Mouse (Mus musculus): ENCODE data around the gene Lyrm2. TPM values are rescaled to one million over a fixed set of nuclear protein-coding genes. Genes with fewer than 3 reads are reported as not detected.
A peak's percentile ranks its signal among the peaks of the same experiment; 100 is the strongest.

The Lyrm2 gene
- 92.4 and 97.8 TPM in 2 replicates for polyA plus RNA-seq (2015; fragmentation: Nextera tagmentation; extraction: Ambion mirVana)

DNA sequence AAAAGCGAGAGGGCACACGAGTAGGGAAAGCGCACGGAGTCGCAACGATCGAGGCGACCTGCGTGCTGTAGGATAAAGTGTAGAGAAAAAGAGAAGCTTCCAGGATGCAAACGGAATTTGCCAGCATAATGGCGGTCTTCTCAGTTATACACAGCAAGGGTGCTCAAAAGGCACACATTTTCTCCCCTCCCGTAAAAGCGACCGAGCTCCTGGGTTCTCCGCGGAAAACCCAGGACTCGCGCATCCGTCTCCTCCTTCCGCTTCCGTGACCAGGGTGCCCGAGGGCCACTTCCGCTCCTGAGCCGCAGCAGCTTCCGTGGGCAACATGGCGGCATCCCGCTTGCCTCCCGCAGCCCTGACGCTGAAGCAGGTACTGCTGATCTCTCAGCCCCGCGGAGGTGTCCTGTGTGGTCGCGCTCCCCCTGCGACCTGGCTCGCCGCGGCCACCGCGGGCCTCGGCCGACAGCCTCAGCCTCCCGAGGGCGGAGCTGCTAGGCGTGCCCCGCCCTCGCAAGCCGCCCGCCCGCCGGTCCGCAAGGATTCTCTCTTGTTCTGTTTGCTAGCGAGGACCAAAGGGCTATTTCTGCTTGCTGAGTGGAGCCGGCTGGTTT is at the start of gene Lyrm2:
Lyrm2 (plus strand) TSS at position 288 of the 611 bp plus-strand sequence.
- no peaks in the 10 kb centered on the region for H3K4me1 ChIP-seq (replicated peaks; ENCODE audit: control insufficient read depth, insufficient read depth, low read length)
- ATAC-seq, result peak; percentile 92
- peak within 1 kb of the TSS; percentile 97 for H3K27ac ChIP-seq (ENCODE audit: low read depth, low read length)
- no peaks in the 10 kb centered on the region for H3K9me3 ChIP-seq (ENCODE audit: control insufficient read depth)
- peak within 1 kb of the TSS; percentile 85 for H3K9ac ChIP-seq (ENCODE audit: low read depth, low read length)
- no peaks in the 10 kb centered on the region for H3K36me3 ChIP-seq (ENCODE audit: control insufficient read depth, insufficient read depth)
- no peaks in the 10 kb centered on the region for H3K27me3 ChIP-seq (replicated peaks; ENCODE audit: control insufficient read depth, insufficient read depth, low read length)
- no peak for TF ChIP-seq CTCF (IDR thresholded peaks at IDR 0.05; ENCODE audit: low read depth)
- H3K4me3 ChIP-seq (ENCODE audit: low read depth, low read length), result peak within 1 kb of the TSS; percentile 91
- WGBS, result under 1% methylated on average over 53 of the region's 53 CpGs
- H3K4me2 ChIP-seq (replicated peaks; ENCODE audit: low read depth), result peak within 1 kb of the TSS; percentile 68

DNA sequence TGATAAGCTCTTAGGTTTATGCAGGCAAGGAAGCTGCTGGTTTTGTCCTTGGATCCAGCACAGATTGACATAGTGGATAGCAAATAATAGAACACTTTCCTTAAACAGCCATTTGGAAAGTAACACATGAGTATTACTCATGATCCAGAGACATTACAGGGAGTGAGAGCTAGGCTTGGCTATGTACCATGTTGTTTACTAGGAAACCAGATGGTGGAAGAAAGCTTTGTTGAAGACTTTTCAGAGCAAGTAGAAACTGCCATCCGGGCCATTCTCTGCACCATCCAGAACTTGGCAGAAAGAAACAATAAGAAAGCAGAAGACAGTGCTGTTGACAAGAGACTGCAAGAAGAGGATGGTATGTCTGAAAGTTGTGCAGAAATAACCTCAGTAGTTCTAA is 49.3 kb upstream of the Lyrm2 start:
- TF ChIP-seq CTCF (IDR thresholded peaks at IDR 0.05; ENCODE audit: low read depth), result no peak
- Histone ChIP-seq H3K27ac (ENCODE audit: low read depth, low read length) (no peak overlapping the region), H3K27me3 (replicated peaks; ENCODE audit: control insufficient read depth, insufficient read depth, low read length) (no peaks in the 10 kb centered on the region), H3K9ac (ENCODE audit: low read depth, low read length) (no peak overlapping the region), H3K36me3 (ENCODE audit: control insufficient read depth, insufficient read depth) (peaks cover 56% of the 10 kb centered on the region), H3K4me2 (replicated peaks; ENCODE audit: low read depth) (no peak overlapping the region), H3K9me3 (ENCODE audit: control insufficient read depth) (no peaks in the 10 kb centered on the region), H3K4me3 (ENCODE audit: low read depth, low read length) (no peak overlapping the region), H3K4me1 (replicated peaks; ENCODE audit: control insufficient read depth, insufficient read depth, low read length) (no peaks in the 10 kb centered on the region)
- no peak for ATAC-seq
- WGBS, result 94% methylated on average over 1 of the region's 1 CpGs

DNA sequence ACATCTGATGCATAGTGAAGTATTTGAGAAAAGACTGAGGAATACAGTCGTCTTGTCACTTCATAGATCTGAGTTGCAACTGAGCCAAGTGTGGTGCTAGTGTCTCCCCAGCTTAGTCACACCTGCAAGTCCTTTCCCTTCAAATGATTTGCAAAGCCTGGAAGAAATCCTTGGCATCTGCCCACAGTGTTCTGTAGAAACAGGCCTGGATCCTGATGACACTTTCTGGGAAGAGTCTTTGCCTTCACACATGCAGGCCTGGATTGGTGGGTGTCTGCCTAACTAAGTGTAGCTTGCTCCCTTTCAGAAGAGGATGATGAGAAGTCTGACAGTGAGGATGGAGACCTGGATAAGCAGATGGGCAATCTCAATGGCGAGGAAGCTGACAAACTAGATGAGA is 42.6 kb upstream of the Lyrm2 start:
- WGBS, result 87% methylated on average over 2 of the region's 2 CpGs
- ATAC-seq, result no peak
- TF ChIP-seq CTCF (IDR thresholded peaks at IDR 0.05; ENCODE audit: low read depth), result no peak
- no peak overlapping the region for H3K4me2 ChIP-seq (replicated peaks; ENCODE audit: low read depth)
- no peaks in the 10 kb centered on the region for H3K4me1 ChIP-seq (replicated peaks; ENCODE audit: control insufficient read depth, insufficient read depth, low read length)
- H3K36me3 ChIP-seq (ENCODE audit: control insufficient read depth, insufficient read depth), result peaks cover 50% of the 10 kb centered on the region
- H3K9ac ChIP-seq (ENCODE audit: low read depth, low read length), result no peak overlapping the region
- no peaks in the 10 kb centered on the region for H3K27me3 ChIP-seq (replicated peaks; ENCODE audit: control insufficient read depth, insufficient read depth, low read length)
- no peaks in the 10 kb centered on the region for H3K9me3 ChIP-seq (ENCODE audit: control insufficient read depth)
- no peak overlapping the region for H3K27ac ChIP-seq (ENCODE audit: low read depth, low read length)
- H3K4me3 ChIP-seq (ENCODE audit: low read depth, low read length), result no peak overlapping the region

DNA sequence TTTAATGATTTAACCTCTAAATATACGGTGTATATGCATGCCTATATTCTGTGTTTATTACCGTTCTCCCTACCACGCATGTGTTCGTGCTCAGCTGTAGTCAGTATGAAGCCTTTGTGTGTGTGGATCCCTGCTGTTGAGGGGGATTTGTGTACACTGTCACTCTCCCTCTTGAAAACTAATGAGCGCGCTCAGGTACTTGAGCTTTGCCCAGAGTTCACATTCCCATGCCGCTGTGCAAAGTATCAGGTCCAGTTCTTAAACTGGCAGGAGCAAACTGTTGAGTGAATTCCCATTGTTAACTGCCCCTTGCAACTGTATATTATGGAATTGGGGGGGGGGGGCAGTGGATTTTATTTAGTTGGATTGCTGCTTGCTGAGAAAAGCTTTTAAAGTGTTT is 32.6 kb upstream of the Lyrm2 start:
- H3K4me3 ChIP-seq (ENCODE audit: low read depth, low read length), result no peak overlapping the region
- peaks cover 38% of the 10 kb centered on the region for H3K36me3 ChIP-seq (ENCODE audit: control insufficient read depth, insufficient read depth)
- no peak for ATAC-seq
- H3K9ac ChIP-seq (ENCODE audit: low read depth, low read length), result no peak overlapping the region
- no peaks in the 10 kb centered on the region for H3K27me3 ChIP-seq (replicated peaks; ENCODE audit: control insufficient read depth, insufficient read depth, low read length)
- no peak overlapping the region for H3K27ac ChIP-seq (ENCODE audit: low read depth, low read length)
- no peak for TF ChIP-seq CTCF (IDR thresholded peaks at IDR 0.05; ENCODE audit: low read depth)
- no peaks in the 10 kb centered on the region for H3K9me3 ChIP-seq (ENCODE audit: control insufficient read depth)
- H3K4me2 ChIP-seq (replicated peaks; ENCODE audit: low read depth), result no peak overlapping the region
- no peaks in the 10 kb centered on the region for H3K4me1 ChIP-seq (replicated peaks; ENCODE audit: control insufficient read depth, insufficient read depth, low read length)
- WGBS, result 94% methylated on average over 7 of the region's 7 CpGs

DNA sequence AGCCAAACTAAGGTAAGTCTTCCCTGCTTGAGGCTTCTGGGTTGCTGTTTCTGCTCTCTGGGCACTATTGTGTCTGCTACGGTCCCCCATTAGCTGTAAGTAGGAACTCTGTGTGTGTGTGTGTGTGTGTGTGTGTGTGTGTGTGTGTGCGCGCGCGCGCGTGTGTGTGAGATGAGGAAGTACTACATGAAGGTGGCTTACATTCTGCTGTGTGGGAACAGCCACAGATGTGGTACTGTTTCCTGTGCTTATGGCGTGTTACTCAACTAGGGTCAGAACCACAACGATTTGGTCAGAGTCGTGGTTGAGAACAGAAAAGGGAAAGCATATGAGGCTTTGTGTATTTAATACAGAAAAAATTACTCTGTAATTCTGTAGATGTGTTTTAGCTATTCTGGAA is 32.0 kb upstream of the Lyrm2 start:
- H3K4me3 ChIP-seq (ENCODE audit: low read depth, low read length), result no peak overlapping the region
- no peaks in the 10 kb centered on the region for H3K9me3 ChIP-seq (ENCODE audit: control insufficient read depth)
- 87% methylated on average over 10 of the region's 10 CpGs for WGBS
- peaks cover 38% of the 10 kb centered on the region for H3K36me3 ChIP-seq (ENCODE audit: control insufficient read depth, insufficient read depth)
- no peak overlapping the region for H3K27ac ChIP-seq (ENCODE audit: low read depth, low read length)
- H3K27me3 ChIP-seq (replicated peaks; ENCODE audit: control insufficient read depth, insufficient read depth, low read length), result no peaks in the 10 kb centered on the region
- H3K9ac ChIP-seq (ENCODE audit: low read depth, low read length), result no peak overlapping the region
- no peak for ATAC-seq
- H3K4me2 ChIP-seq (replicated peaks; ENCODE audit: low read depth), result no peak overlapping the region
- no peak for TF ChIP-seq CTCF (IDR thresholded peaks at IDR 0.05; ENCODE audit: low read depth)
- no peaks in the 10 kb centered on the region for H3K4me1 ChIP-seq (replicated peaks; ENCODE audit: control insufficient read depth, insufficient read depth, low read length)

DNA sequence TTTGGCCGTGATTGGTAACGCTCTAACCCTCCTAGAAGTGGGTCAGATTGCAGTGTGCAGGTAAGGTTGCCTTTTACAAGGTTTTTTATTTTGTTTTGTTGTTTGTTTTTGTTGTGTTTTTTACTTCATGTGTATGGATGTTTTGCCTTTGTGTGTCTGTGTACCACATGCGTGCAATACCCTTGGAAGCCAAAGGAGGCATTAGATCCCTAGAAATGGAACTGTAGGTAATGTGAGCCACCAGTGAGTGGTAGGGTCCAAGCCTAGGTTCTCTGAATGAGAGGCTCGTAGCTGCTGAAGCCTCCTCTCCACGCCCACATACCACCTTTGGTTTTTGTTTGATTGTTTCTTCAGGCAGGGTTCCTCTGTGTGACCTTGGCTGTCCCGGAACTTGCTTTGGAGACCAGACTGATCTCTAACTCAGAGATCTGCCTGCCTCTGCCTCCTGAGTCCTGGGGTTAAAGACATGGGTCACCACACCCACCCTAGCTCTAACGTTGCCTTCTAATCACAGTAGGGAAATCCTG is 29.7 kb upstream of the Lyrm2 start:
- no peak overlapping the region for H3K27ac ChIP-seq (ENCODE audit: low read depth, low read length)
- no peaks in the 10 kb centered on the region for H3K9me3 ChIP-seq (ENCODE audit: control insufficient read depth)
- H3K4me3 ChIP-seq (ENCODE audit: low read depth, low read length), result no peak overlapping the region
- H3K4me2 ChIP-seq (replicated peaks; ENCODE audit: low read depth), result no peak overlapping the region
- H3K36me3 ChIP-seq (ENCODE audit: control insufficient read depth, insufficient read depth), result peaks cover 43% of the 10 kb centered on the region
- no peak for ATAC-seq
- H3K4me1 ChIP-seq (replicated peaks; ENCODE audit: control insufficient read depth, insufficient read depth, low read length), result no peaks in the 10 kb centered on the region
- 95% methylated on average over 7 of the region's 7 CpGs for WGBS
- TF ChIP-seq CTCF (IDR thresholded peaks at IDR 0.05; ENCODE audit: low read depth), result peak; percentile 57
- no peak overlapping the region for H3K9ac ChIP-seq (ENCODE audit: low read depth, low read length)
- H3K27me3 ChIP-seq (replicated peaks; ENCODE audit: control insufficient read depth, insufficient read depth, low read length), result no peaks in the 10 kb centered on the region

Data from intestine, postnatal 0 days (tissue).